Mouse (Mus musculus) liver, embryonic 14.5 days (tissue): Measurements from ENCODE around the gene Acvr2b.

ENCODE experiments used
- CTCF ChIP-seq: IDR thresholded peaks from 2 replicates; pipeline ENCODE4 v1.5.1; 2016; ENCODE audit warnings: antibody characterized with exemption, low read depth, control low read depth
- EP300 ChIP-seq: IDR thresholded peaks from 2 replicates; pipeline ENCODE4 v1.6.1; 2016; ENCODE audit warnings: antibody characterized with exemption, low read depth

GRCm38 (mm10) chr9:119457122-119457521 lies 55.2 kb downstream of the Acvr2b start:
- no peak for TF ChIP-seq CTCF
- no peak for TF ChIP-seq EP300
